Mouse (Mus musculus) embryo, embryonic 11.5 days (tissue): ENCODE measurements around the gene Pitx2.
A peak's percentile ranks its signal among the peaks of the same experiment; 100 is the strongest.

Experiments used
- DNase-seq: peaks from one replicate; pipeline ENCODE4 v3.0.0-alpha.2; 2012; ENCODE audit warnings: low read depth, low spot score

Pitx2 gene

GRCm38 (mm10) chr3:129201681-129202255 lies 2.1 kb downstream of the Pitx2 start:
- no peak for DNase-seq

GRCm38 (mm10) chr3:129202871-129203740 lies 3.4 kb downstream of the Pitx2 start:
- DNase-seq: no peak

GRCm38 (mm10) chr3:129203761-129204440 lies 4.2 kb downstream of the Pitx2 start:
- DNase-seq: no peak

GRCm38 (mm10) chr3:129204441-129205313 lies 5.0 kb downstream of the Pitx2 start:
- DNase-seq: peak; percentile 90

GRCm38 (mm10) chr3:129205481-129206175 lies 6.0 kb downstream of the Pitx2 start:
- DNase-seq: no peak

GRCm38 (mm10) chr3:129206776-129207175 lies 7.1 kb downstream of the Pitx2 start:
- no peak for DNase-seq

- no peak for DNase-seq
Observed at GRCm38 (mm10) chr3:129207231-129208030, 7.8 kb downstream of the Pitx2 start.

- no peak for DNase-seq
Observed at GRCm38 (mm10) chr3:129208031-129208380, 8.3 kb downstream of the Pitx2 start.

GRCm38 (mm10) chr3:129208421-129208820 lies 8.7 kb downstream of the Pitx2 start:
- no peak for DNase-seq

GRCm38 (mm10) chr3:129209266-129209665 lies 9.6 kb downstream of the Pitx2 start:
- DNase-seq: no peak

GRCm38 (mm10) chr3:129209771-129210170 lies 10.1 kb downstream of the Pitx2 start:
- DNase-seq: no peak

GRCm38 (mm10) chr3:129212038-129212645 lies 12.5 kb downstream of the Pitx2 start:
- no peak for DNase-seq

- no peak for DNase-seq
Observed at GRCm38 (mm10) chr3:129212807-129213206, 13.1 kb downstream of the Pitx2 start.

- peak; percentile 83 for DNase-seq
Observed at GRCm38 (mm10) chr3:129213633-129214145, 14.0 kb downstream of the Pitx2 start.

GRCm38 (mm10) chr3:129214146-129214665 lies 14.5 kb downstream of the Pitx2 start:
- no peak for DNase-seq

GRCm38 (mm10) chr3:129214666-129215161 lies 15.0 kb downstream of the Pitx2 start:
- DNase-seq: no peak

- DNase-seq: no peak
Observed at GRCm38 (mm10) chr3:129215241-129215750, 15.6 kb downstream of the Pitx2 start.

GRCm38 (mm10) chr3:129215751-129216331 lies 16.2 kb downstream of the Pitx2 start:
- no peak for DNase-seq
